Mouse (Mus musculus) layer of hippocampus, adult 9-10 months (tissue): Measurements from ENCODE around the gene Disp1.

Experiments
- DNase-seq: peaks from one replicate; pipeline ENCODE4 v3.0.0; 2022; ENCODE audit warnings: low spot score

Gene Disp1

DNA sequence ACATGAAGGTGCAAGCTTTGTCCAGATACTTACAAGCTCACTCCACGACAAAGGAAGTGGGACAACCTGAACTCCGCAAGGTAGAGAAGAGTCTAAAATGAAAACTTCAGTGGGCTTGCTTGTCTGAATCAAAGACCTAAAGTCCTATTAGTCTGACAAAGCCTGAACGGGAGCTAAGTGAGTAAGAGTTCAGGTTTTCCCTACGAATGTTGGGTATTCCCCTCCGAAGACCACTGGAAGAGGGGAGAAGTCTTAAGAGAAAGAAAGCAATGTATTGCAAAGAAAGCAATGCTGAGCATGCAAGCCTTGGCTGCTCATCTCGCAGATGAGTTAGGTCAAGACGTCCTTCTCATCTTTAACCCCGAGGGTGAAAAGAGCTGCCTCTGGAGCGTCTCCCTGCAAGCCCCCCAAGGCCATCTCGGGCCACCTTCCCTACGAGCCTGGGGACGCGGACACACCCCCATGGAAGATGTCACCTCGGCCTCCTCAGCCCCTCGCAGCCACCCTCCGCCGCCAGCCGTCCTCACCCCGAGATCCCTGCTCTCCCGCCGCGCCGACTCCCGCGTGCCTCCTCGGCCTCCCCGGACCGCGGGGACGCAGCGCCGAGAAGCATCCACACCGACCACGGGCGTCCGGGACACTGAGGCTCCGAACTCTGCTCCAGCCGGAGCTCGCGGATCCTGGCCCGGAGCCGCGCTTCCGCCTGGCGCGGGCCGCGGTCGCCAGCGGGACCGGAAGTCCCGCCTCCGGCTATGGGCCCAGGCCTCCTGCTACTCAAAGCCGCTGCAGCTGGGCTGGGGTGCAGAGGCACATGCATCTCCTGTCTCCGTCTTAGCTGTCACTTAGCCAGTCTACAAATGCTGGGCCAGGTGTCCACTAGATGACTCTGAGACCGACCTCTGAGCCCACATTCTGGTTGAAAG lies at the start of gene Disp1:
Gene Disp1 (minus strand): TSS at position 727 of the 923 bp plus-strand sequence.
- DNase-seq = no peak

GRCm38 (mm10) chr1:183267666-183268065 lies 46.3 kb upstream of the Disp1 start:
- DNase-seq = no peak

DNA sequence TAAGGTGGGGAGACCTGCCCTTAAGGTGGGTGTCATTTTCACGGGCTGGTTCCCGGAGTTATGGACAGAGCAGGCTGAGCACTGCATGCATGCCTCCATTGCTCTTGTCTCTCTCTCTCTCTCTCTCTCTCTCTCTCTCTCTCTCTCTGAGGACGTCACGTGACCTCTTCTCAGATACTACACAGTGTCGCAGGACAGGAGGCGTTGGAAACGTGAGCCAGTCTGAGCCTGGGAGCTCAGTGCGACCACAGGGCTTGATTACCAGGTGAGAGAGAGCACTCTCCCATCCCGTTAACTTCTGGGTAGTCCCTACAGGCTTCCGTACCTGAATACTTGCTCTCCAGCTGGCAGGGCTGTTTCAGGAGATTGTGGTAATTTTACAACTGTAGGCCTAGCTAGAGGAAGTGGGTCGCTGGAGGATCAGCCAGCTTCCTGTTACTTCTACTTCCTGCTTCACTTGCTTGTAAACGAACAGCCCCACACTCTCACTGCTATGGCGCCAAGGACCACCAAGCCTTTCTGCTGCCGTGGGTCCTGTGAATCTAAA lies 44.7 kb upstream of the Disp1 start:
- no peak for DNase-seq

GRCm38 (mm10) chr1:183264145-183265008 lies 43.1 kb upstream of the Disp1 start:
- no peak for DNase-seq

DNA sequence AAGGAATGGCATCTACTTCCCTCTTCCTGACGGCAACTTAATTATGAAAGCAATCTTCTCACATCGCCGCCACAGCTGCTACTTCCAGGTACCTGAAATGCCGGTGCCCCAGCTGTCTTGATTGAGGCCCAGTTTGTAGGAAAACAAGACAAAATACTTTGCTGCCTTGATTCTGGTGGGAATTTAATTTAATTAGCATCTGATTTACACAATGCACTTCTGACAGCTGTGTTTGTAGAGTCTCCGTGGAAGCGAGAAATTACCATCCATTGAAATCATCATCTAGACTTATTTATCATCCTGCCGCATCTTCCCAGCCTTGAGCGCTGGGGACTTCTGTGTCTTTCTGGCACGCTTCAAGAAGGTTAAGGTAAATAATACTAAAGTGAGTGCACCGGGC lies 31.3 kb upstream of the Disp1 start:
- no peak for DNase-seq

GRCm38 (mm10) chr1:183251818-183252217 lies 30.5 kb upstream of the Disp1 start:
- no peak for DNase-seq

GRCm38 (mm10) chr1:183250612-183251011 lies 29.3 kb upstream of the Disp1 start:
- DNase-seq = no peak

GRCm38 (mm10) chr1:183248144-183248543 lies 26.8 kb upstream of the Disp1 start:
- no peak for DNase-seq

GRCm38 (mm10) chr1:183243293-183243692 lies 22.0 kb upstream of the Disp1 start:
- no peak for DNase-seq

- DNase-seq = peak; percentile 63
Measured at GRCm38 (mm10) chr1:183237901-183238300, 16.6 kb upstream of the Disp1 start.

DNA sequence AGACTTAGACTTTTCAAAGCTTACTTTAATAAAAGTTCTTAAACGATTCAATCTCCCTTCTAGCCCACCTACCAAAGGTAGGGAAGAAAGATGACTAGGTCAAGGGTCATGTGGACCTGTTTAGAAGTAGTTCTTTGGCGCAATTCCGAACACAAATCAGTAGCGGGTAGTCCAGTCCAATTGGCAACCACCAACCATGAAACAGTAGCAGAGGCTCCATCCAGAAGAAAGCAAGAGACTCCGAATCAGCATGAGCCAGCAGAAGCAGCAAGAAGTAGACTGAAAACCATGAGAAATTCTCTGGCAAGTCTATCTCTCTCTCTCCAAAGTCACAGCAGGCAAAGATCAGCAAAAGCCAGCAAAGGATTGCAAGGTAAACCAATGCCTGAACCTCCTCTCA lies 15.1 kb upstream of the Disp1 start:
- no peak for DNase-seq

DNA sequence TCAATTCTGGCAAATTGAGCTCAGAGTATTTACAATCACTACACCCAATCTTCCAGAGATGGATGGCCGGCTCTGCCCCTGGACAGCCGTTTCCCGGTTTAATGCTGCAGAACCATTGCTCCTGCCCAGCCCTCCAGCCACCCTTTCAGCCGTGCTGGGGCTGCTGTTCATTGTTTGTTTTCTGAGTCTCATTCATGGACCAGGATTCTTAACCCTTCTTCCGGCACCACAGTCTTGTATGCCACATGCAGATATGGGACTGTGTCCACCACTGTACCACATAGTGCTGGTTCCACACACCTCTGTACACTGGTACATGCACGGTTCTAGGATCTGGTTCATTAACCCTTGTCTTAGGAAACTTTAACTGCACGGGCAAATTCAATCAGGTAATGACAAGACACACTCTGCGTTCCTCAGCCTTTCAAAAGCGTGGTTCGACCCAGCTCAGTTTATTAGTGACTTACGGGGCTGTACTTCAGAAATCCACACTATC lies 12.4 kb upstream of the Disp1 start:
- no peak for DNase-seq

- DNase-seq = no peak
Measured at GRCm38 (mm10) chr1:183232985-183233678, 11.8 kb upstream of the Disp1 start.

- no peak for DNase-seq
Measured at GRCm38 (mm10) chr1:183227469-183227868, 6.1 kb upstream of the Disp1 start.

- DNase-seq = no peak
Measured at GRCm38 (mm10) chr1:183219021-183219420, 2.3 kb downstream of the Disp1 start.

DNA sequence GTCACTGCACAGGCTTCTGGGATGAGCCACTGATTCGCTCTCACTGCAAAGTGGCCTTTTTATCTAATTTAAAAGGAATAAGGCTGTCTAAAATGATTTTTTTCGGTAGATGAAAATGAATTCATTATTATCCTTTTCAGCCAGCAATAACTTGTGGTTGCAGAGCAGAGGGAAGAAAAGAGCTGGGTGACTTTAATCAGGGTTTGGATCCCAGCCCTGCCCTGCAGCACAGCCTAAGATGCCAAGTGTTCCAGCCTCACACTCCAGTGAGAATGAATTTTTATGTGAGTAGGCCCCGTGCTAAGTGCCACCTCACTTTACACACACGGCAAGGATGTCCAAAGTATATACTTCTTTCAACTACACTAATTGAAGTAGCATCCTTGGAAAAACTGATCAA lies 4.6 kb downstream of the Disp1 start:
- no peak for DNase-seq

- DNase-seq = no peak
Measured at GRCm38 (mm10) chr1:183215706-183216105, 5.6 kb downstream of the Disp1 start.

DNA sequence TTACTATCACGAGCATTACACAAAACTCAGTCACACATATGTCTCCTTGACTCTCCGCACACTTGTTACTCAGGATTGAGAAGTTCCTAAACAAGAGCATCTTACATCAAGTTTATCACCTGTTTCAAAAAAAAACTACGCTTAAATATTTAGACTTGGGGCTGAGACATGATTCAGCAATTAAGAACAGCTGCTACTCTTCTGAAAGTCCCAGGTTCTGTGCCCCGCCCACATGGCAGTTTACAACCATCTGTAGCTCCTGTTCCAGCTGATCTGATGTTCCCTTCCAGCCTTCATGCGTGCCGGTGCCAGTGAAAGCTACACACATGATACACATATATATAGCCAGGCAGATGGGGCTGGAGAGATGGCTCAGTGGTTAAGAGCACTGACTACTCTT lies 7.5 kb downstream of the Disp1 start:
- no peak for DNase-seq

DNA sequence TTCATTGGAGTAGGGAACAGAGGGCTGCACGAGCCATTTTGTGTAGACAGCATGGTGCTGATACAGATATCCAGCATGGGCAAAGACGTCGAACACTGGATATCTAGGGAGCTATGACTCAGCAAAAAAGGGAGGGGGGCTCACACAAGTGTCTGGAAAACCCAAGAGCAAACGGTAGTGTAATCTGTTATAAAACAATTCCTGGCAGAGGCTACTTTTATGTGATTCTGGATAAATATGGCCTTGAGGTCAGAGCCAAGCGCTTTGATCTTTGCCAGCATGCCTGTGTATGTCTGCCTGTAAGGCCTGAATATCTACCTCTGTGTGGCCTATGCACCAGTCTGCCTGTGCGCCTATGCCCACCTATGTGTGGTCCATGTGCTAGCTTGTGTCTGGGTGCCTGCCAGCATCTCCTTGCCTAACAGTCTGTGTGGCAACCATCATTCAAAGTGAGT lies 8.5 kb downstream of the Disp1 start:
- DNase-seq = no peak

GRCm38 (mm10) chr1:183210115-183210514 lies 11.2 kb downstream of the Disp1 start:
- no peak for DNase-seq

DNA sequence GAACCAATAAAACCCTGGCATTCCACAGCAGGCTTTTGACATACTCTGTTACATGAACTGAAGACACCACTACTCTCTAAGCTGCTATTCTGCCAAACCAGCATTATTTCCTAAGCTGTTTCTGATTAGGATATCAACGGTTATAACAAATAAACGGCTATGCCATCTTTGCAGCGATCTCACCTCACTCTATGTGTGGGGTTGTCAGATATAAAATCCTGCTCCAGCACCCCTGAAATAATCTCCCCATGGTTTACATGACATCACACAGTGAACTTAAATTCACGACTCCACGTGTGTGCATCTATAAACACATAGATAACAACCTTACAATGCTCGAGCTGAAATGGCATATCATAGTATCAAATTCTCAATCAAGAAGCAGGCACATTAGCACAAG lies 13.7 kb downstream of the Disp1 start:
- no peak for DNase-seq

- DNase-seq = no peak
Measured at GRCm38 (mm10) chr1:183207141-183207540, 14.2 kb downstream of the Disp1 start.
